Mouse (Mus musculus) hindbrain, embryonic 14.5 days (tissue): ENCODE results near the gene Gm45783. TPM values are rescaled to one million over a fixed set of nuclear protein-coding genes. Genes with fewer than 3 reads are reported as not detected.
"Not testable (repeated sequence)": the region's sequence is repeated elsewhere in the genome, so short reads cannot be mapped to it uniquely, and the experiment has no call there.

Experiments
- ATAC-seq: fragments of 200-750 bp; cut with Nextera tagmentation; 2 replicates; pipeline ENCODE4 v1.8.0; 2017; ENCODE audit warnings: moderate number of reproducible peaks, mild to moderate bottlenecking, moderate TSS enrichment, moderate library complexity; ENCODE audit not compliant: low FRiP score
- DNase-seq: peaks from one replicate; pipeline ENCODE4 v3.0.0-alpha.2; 2015; ENCODE audit warnings: low spot score
- H3K27ac ChIP-seq: fragments of 300-500 bp; sonication (generic); 2 replicates; pipeline ENCODE4 v1.5.1; 2014; ENCODE audit warnings: mild to moderate bottlenecking, moderate library complexity
- H3K27me3 ChIP-seq: fragments of 300-500 bp; sonication (generic); 2 replicates; pipeline ENCODE4 v1.6.1; 2014; ENCODE audit warnings: mild to moderate bottlenecking, low read length, mixed read lengths; ENCODE audit not compliant: control insufficient read depth, insufficient read depth
- H3K36me3 ChIP-seq: fragments of 300-500 bp; sonication (generic); replicated peaks from 2 replicates; pipeline ENCODE4 v1.6.1; 2014; ENCODE audit not compliant: control insufficient read depth, insufficient read depth
- H3K4me1 ChIP-seq: fragments of 300-500 bp; sonication (generic); replicated peaks from 2 replicates; pipeline ENCODE4 v1.6.1; 2014; ENCODE audit warnings: antibody characterized with exemption, low read length, mixed read lengths; ENCODE audit not compliant: control insufficient read depth, insufficient read depth
- H3K4me2 ChIP-seq: fragments of 300-500 bp; sonication (generic); replicated peaks from 2 replicates; pipeline ENCODE4 v1.6.1; 2014; ENCODE audit warnings: mild to moderate bottlenecking, moderate library complexity
- H3K4me3 ChIP-seq: fragments of 300-500 bp; sonication (generic); replicated peaks from 2 replicates; pipeline ENCODE4 v1.5.1; 2014; ENCODE audit warnings: mild to moderate bottlenecking, low read length
- H3K9ac ChIP-seq: fragments of 300-500 bp; sonication (generic); 2 replicates; pipeline ENCODE4 v1.6.1; 2014
- H3K9me3 ChIP-seq: fragments of 300-500 bp; sonication (generic); 2 replicates; pipeline ENCODE4 v1.6.1; 2016; ENCODE audit warnings: low read length; ENCODE audit not compliant: control insufficient read depth
- WGBS: fragments of 180-500 bp; shearing (Covaris S2); extraction: QIAGEN DNeasy Blood & Tissue Kit; methylation state at CpG from one replicate; pipeline ENCODE4 v1.1.7; 2014; 5-methylcytosine and 5-hydroxymethylcytosine counted together
- microRNA-seq: library from miRNA; unstranded; fragments of <30 nt; microRNA quantifications from one replicate; pipeline ENCODE4, GENCODE M21; 2016
- polyA plus RNA-seq: library from polyadenylated mRNA; unstranded; fragments of >200 nt; fragmentation: Nextera tagmentation; extraction: Ambion mirVana; gene quantifications from 2 replicates; pipeline ENCODE4 v1.2.1, GENCODE M21; 2014

Gm45783 gene
- polyA plus RNA-seq, result not detected in 2 replicates

DNA sequence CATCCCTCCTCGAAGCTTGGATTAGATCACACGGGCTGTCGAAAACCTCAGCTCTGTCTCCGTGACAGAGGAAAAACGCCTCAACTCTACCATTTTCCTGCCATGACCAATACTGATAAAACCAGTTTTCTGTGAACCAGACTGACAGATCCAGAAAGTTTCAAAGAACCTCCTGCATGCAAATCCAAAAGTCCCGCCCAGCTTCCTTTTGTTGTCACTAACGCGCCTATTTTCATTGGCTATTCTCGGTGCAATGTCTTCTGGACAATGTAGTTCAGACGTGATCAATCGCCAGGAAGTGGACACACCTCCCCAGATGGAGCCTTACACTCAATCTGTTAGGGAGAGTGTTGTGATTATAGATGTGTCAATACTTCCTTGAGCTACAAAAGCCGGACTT, at the start of gene Gm45783:
TSS of gene Gm45783 (minus strand) at position 143 of the 400 bp plus-strand sequence.
- not testable (repeated sequence) for ATAC-seq, H3K27me3 ChIP-seq, H3K4me3 ChIP-seq, H3K27ac ChIP-seq, H3K4me1 ChIP-seq, H3K4me2 ChIP-seq, H3K36me3 ChIP-seq, H3K9me3 ChIP-seq, DNase-seq, H3K9ac ChIP-seq
- WGBS, result 59% methylated on average over 12 of the region's 12 CpGs

DNA sequence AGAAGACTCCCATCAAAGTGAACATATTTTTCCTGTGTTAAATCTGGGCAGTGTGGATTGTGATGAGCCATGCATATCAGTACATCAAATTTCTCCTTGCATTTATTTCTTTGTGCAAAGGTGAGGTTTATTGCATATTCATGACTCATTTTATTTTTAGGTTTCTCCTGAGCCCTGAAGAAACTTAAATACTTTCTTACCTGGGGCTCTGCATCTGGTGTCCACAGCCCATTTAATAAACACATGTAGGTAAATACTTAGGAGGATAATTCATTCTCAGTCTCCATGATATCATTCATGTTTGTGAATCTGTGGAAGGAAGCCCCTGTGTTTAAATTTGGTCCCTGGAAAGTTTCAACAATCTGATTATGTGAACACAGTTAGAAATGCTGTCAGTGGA, 25.2 kb upstream of the Gm45783 start, which contains the start of gene Vmn2r31:
TSS of gene Vmn2r31 (minus strand) at position 101 of the 400 bp plus-strand sequence.
- not testable (repeated sequence) for H3K4me3 ChIP-seq, H3K9me3 ChIP-seq, H3K36me3 ChIP-seq

GRCm38 (mm10) chr7:7337509-7337908, 36.9 kb downstream of the Gm45783 start, which contains the start of gene Vmn2r30:
Gene Vmn2r30 (minus strand): TSS chr7:7337609.
- not testable (repeated sequence) for H3K36me3 ChIP-seq, H3K27ac ChIP-seq, DNase-seq, H3K9me3 ChIP-seq, H3K4me3 ChIP-seq, ATAC-seq, H3K4me2 ChIP-seq, H3K9ac ChIP-seq, H3K27me3 ChIP-seq, H3K4me1 ChIP-seq
- no CpG with 5 or more reads among the region's 1 CpGs for whole genome bisulfite sequencing

More for the DNA sequence above, 25.2 kb upstream of the Gm45783 start, which contains the start of gene Vmn2r31:
- H3K4me1 ChIP-seq, H3K4me2 ChIP-seq, H3K27me3 ChIP-seq, H3K9ac ChIP-seq, H3K27ac ChIP-seq, ATAC-seq, DNase-seq: not testable (repeated sequence)

GRCm38 (mm10) chr7:7295595-7295994, 78.8 kb downstream of the Gm45783 start:
- no peak overlapping the region for H3K4me2 ChIP-seq
- no peak overlapping the region for H3K27ac ChIP-seq
- H3K27me3 ChIP-seq, result no peaks in the 10 kb centered on the region
- DNase-seq (peak; percentile 66), ATAC-seq (no peak)
- no peak overlapping the region for H3K9ac ChIP-seq
- no peaks in the 10 kb centered on the region for H3K4me1 ChIP-seq
- H3K4me3 ChIP-seq, result no peak overlapping the region; the same call in 1 of the 2 replicates
- H3K36me3 ChIP-seq, result peaks cover 56% of the 10 kb centered on the region
- H3K9me3 ChIP-seq, result 0 out of 2 replicates have a peak, but pooled peaks cover 4% of the 10 kb centered on the region
- 77% methylated on average over 16 of the region's 16 CpGs for WGBS

Small RNA genes lying within 50 kb of the gene (microRNA-seq; reads per million reads assigned to microRNA genes)
- gene Mir5620, result 1.8 reads per million, percentile 5 among the genes with 10 or more reads in this experiment

Other genes with a start within 250 kb of the Gm45783 start
- gene Zfp773, start 237.8 kb downstream of the Gm45783 start, polyA plus RNA-seq, result 11.9 and 14.2 TPM in 2 replicates
- gene Zfp418, start 203.2 kb downstream of the Gm45783 start, polyA plus RNA-seq, result 3.6 and 3.7 TPM in 2 replicates
- 9.1 and 9.8 TPM in 2 replicates for gene Zfp772, start 164.6 kb downstream of the Gm45783 start, polyA plus RNA-seq
- gene Vmn2r29, start 127.2 kb downstream of the Gm45783 start, polyA plus RNA-seq, result 2.5 and 3.5 TPM in 2 replicates
- 10.1 and 11.9 TPM in 2 replicates for gene Gm45844, start 96.3 kb downstream of the Gm45783 start, polyA plus RNA-seq
- 172 and 188 TPM in 2 replicates for gene Clcn4, start 73.7 kb downstream of the Gm45783 start, polyA plus RNA-seq
- not detected in 2 replicates for gene Vmn2r30, start 37.0 kb downstream of the Gm45783 start, polyA plus RNA-seq
- gene Vmn2r31, start 25.1 kb upstream of the Gm45783 start, polyA plus RNA-seq, result not detected in 2 replicates
- gene Vmn2r32, start 105.4 kb upstream of the Gm45783 start, polyA plus RNA-seq, result not detected in 2 replicates
- gene Vmn2r33, start 192.2 kb upstream of the Gm45783 start, polyA plus RNA-seq, result not detected in 2 replicates